8 mouse cellular contexts compared by ENCODE assay signal in the genomic region with DNA sequence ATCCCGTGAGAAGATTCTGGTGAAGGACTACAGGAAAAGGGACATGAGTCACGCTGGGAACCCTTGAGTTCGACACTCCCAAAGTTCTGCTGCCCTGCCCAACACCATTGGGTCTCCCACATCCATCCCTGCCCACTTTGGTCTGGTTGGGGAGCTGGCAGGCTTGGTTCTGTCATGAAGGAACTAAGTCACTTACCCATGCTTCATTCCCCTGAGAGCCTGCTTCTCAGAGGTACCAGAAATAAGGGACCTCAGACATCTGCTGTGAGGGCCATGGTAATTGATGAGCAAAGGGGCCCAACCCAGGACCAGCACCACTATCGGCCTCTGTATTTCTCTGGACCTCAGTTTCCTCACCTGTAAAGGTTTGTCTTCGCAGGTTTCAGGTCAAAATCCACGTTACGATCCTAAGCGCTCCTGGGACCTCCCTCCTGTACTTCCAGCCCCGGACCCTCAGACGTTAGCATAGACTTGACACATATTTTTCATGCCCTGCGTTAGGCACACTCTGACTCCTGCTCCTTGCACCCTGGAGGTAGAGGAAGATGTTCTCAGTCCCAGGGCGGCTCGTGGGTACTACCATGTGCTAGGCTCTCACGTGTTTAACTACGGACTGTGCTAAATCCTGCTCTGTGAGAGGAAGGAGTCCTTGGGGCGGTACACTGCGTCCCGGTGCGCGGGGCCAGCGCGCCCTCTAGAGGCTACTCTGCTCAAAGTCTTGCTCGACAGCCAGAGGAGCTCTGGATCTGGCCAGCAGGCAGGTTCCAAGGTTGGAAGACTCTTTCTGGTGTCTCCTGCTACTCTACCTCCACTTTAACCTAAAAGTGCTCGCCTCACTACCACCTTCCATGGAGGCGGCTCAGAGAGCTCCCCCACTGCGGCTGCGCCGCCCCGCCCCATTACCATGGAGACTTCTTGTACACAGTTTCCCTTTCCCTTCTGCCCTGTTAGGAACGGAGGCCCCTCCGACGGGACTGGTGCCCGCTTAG. TPM values are rescaled to one million over a fixed set of nuclear protein-coding genes. Genes with fewer than 3 reads are reported as not detected.
DNase-seq lines count a peak whose midpoint lies in the region; ATAC-seq and TF ChIP-seq lines count a peak whose summit lies in the region.

A gene (plus strand): TSS at position 91 of the 989 bp plus-strand sequence.

- DNase-seq in MEL-GATA-1-ER (ENCODE audit: extremely low read depth, low read depth): peak; percentile 74
- DNase-seq in cerebellum, adult 2 months: peak; percentile 84 to 92
- peak; percentile 86 for DNase-seq in forelimb bud, embryonic 11.5 days (ENCODE audit: low read depth, low spot score)
- DNase-seq in layer of hippocampus, adult 8-10 months (ENCODE audit: low spot score in 2 of 2): peak; percentile 88 to 92
- DNase-seq in lung, embryonic 14.5 days: peak; percentile 93
- DNase-seq in testis, postnatal 14 days (ENCODE audit: low spot score): peak; percentile 86

- 0 out of 2 replicates have a peak, but pooled peaks cover 2% of the 10 kb centered on the region for H3K4me1 ChIP-seq in cerebellum, adult 2 months (ENCODE audit: control insufficient read depth, insufficient read depth, low read length)
- H3K4me1 ChIP-seq in lung, embryonic 14.5 days (ENCODE audit: insufficient read depth): no peaks in the 10 kb centered on the region

- peak within 1 kb of the TSS; percentile 38 for H3K4me3 ChIP-seq in cerebellum, adult 2 months (replicated peaks; ENCODE audit: insufficient read depth, low read depth, low read length)
- H3K4me3 ChIP-seq in lung, embryonic 14.5 days (ENCODE audit: low read depth, low read length): peak within 1 kb of the TSS; percentile 36

- peaks cover 33% of the 10 kb centered on the region for H3K36me3 ChIP-seq in lung, embryonic 14.5 days (ENCODE audit: insufficient read depth)

- H3K27ac ChIP-seq in cerebellum, adult 2 months (ENCODE audit: insufficient read depth, low read length): no peak within 1 kb of the TSS
- no peak within 1 kb of the TSS for H3K27ac ChIP-seq in lung, embryonic 14.5 days (ENCODE audit: low read depth)

- peak; percentile 94 for TF ChIP-seq CTCF in cerebellum, adult 2 months (IDR thresholded peaks at IDR 0.05; ENCODE audit: borderline replicate concordance, insufficient read depth, low read depth, low read length)
- peak; percentile 97 for TF ChIP-seq CTCF in lung, embryonic 14.5 days (IDR thresholded peaks at IDR 0.05; ENCODE audit: low read depth)

- peak; percentile 90 to 95 for ATAC-seq in hematopoietic stem cell, adult 5-6 weeks (replicated peaks in 1 of 2; ENCODE audit: insufficient read depth in 1 of 2, low FRiP score in 2 of 2, low TSS enrichment in 1 of 2, low read depth in 1 of 2, poor library complexity in 2 of 2, severe bottlenecking in 2 of 2)
- peak; percentile 93 for ATAC-seq in lung, embryonic 14.5 days (ENCODE audit: insufficient read depth)
- peak; percentile 84 for ATAC-seq in neutrophil, adult 5-6 weeks (ENCODE audit: extremely low read depth, insufficient number of reproducible peaks, low FRiP score, poor library complexity, severe bottlenecking)

- WGBS in cerebellum, adult 2 months: 14% methylated on average over 33 of the region's 33 CpGs
- 12% methylated on average over 33 of the region's 33 CpGs for WGBS in lung, embryonic 14.5 days

- H3K9me3 ChIP-seq in lung, embryonic 14.5 days (ENCODE audit: low read depth, low read length): no peaks in the 10 kb centered on the region

- no peaks in the 10 kb centered on the region for H3K27me3 ChIP-seq in cerebellum, adult 2 months (ENCODE audit: control insufficient read depth, insufficient read depth, low read length)
- H3K27me3 ChIP-seq in lung, embryonic 14.5 days (ENCODE audit: insufficient read depth, low read length): no peaks in the 10 kb centered on the region

- peak within 1 kb of the TSS; percentile 60 for H3K4me2 ChIP-seq in lung, embryonic 14.5 days

- peak within 1 kb of the TSS; percentile 42 for H3K9ac ChIP-seq in lung, embryonic 14.5 days

- TF ChIP-seq POLR2A in cerebellum, adult 2 months (IDR thresholded peaks at IDR 0.05; ENCODE audit: borderline replicate concordance, insufficient read depth, low read length): no peak

RNA-seq across cellular contexts. Expression of the gene that starts here (rescaled TPM):
- polyA plus RNA-seq in cerebellum, adult 2 months (2012; rRNA removed): 1.00 and 1.4 TPM in 2 replicates
- total RNA-seq in hematopoietic stem cell, adult 5-6 weeks (2017): 0.44 and 0.65 TPM in 2 replicates
- total RNA-seq in layer of hippocampus, adult 8-10 months (2022): under 1 TPM; 0.45 to 0.83 (median 0.71) TPM
- 1.1 and 1.2 TPM in 2 replicates for polyA plus RNA-seq in lung, embryonic 14.5 days (2014; fragmentation: Nextera tagmentation; extraction: Ambion mirVana)
- 0.61 and 1.4 TPM in 2 replicates for total RNA-seq in neutrophil, adult 5-6 weeks (2017)

Comparison
In these comparisons a context has a peak if more than half of its experiments do, and no peak if none do; other contexts are left out.
1. Peak in ATAC-seq in hematopoietic stem cell, adult 5-6 weeks; RNA of the gene not detected or under 1 TPM.
2. Peak in DNase-seq in layer of hippocampus, adult 8-10 months; RNA of the gene not detected or under 1 TPM.